In the genomic region with DNA sequence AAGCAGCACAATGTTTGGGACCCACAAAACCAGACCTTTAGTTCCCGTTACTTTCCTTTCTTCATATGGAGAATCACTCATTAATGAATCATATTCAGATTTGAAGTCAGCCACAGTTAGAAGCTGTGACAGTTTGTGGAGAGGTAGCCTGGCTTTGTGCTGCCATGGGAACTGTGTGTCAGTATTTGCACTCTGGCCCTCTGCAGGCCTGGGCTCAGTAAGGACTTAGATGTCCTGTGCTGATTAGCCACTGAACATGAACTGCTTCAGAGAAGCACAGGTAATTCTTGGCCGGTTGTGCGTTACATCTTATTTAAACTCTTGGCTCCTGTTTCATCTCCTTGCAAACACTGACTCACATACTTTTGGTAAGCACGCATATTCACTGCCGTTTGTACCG, we compare ENCODE assay signal across 20 mouse cellular contexts. TPM values are rescaled to one million over a fixed set of nuclear protein-coding genes. Genes with fewer than 3 reads are reported as not detected.
DNase-seq lines count a peak whose midpoint lies in the region; ATAC-seq and TF ChIP-seq lines count a peak whose summit lies in the region.
"Had no signal": no experiment of that assay in that cellular context is flagged by ENCODE, and none has a peak within 500 bp of the region (broad histone marks: within the 10 kb centered on the region; RNA-seq: fewer than 3 reads in every experiment).

No protein-coding gene starts in this region.

- no peak for DNase-seq in kidney, adult 11 months
- DNase-seq in lung, adult 2 months: no peak
- peak; percentile 12 for DNase-seq in kidney, postnatal 14 days
- DNase-seq: adrenal gland, adult 8-10 months; adrenal gland, postnatal 36 days; cerebellum, adult 11 months; cerebellum, adult 8-10 months; embryo, embryonic 11 days; gastrocnemius, postnatal 14 days; heart, adult 2 months; heart, postnatal 14 days had no signal

- no peaks in the 10 kb centered on the region for H3K36me3 ChIP-seq in kidney, embryonic 14.5 days (ENCODE audit: control insufficient read depth, insufficient read depth, low read length)
- H3K36me3 ChIP-seq in lung, embryonic 16.5 days (ENCODE audit: control insufficient read depth, insufficient read depth, low read length): no peaks in the 10 kb centered on the region
- no peaks in the 10 kb centered on the region for H3K36me3 ChIP-seq in intestine, embryonic 16.5 days (ENCODE audit: control insufficient read depth, insufficient read depth, low read length)
- H3K36me3 ChIP-seq: embryonic facial prominence, embryonic 15.5 days; forebrain, embryonic 15.5 days; heart, embryonic 15.5 days had no signal

- no peak overlapping the region for H3K4me2 ChIP-seq in kidney, embryonic 14.5 days (replicated peaks; ENCODE audit: low read depth, low read length)
- H3K4me2 ChIP-seq in lung, embryonic 16.5 days (ENCODE audit: low read depth, low read length): no peak overlapping the region
- no peak overlapping the region for H3K4me2 ChIP-seq in intestine, embryonic 16.5 days (ENCODE audit: low read depth, low read length)
- H3K4me2 ChIP-seq: embryonic facial prominence, embryonic 15.5 days; forebrain, embryonic 15.5 days; heart, embryonic 11.5 days; heart, embryonic 15.5 days; hindbrain, embryonic 14.5 days had no signal

- no peak overlapping the region for H3K9ac ChIP-seq in kidney, embryonic 14.5 days (ENCODE audit: low read depth, low read length)
- H3K9ac ChIP-seq in lung, embryonic 16.5 days (ENCODE audit: low read length): no peak overlapping the region
- no peak overlapping the region for H3K9ac ChIP-seq in intestine, embryonic 16.5 days (ENCODE audit: low read depth, low read length)
- H3K9ac ChIP-seq: embryonic facial prominence, embryonic 15.5 days; forebrain, embryonic 15.5 days; heart, embryonic 15.5 days; hindbrain, embryonic 14.5 days had no signal

- no peak overlapping the region for H3K27ac ChIP-seq in kidney, embryonic 14.5 days (ENCODE audit: low read depth, low read length)
- no peak overlapping the region for H3K27ac ChIP-seq in lung, embryonic 16.5 days (ENCODE audit: low read length)
- peak overlapping the region; percentile 71 for H3K27ac ChIP-seq in bone marrow macrophage, adult 2 months (ENCODE audit: insufficient read depth, low read depth, low read length)
- no peak overlapping the region for H3K27ac ChIP-seq in intestine, embryonic 16.5 days (ENCODE audit: low read length)
- H3K27ac ChIP-seq: embryonic facial prominence, embryonic 15.5 days; forebrain, embryonic 15.5 days; heart, adult 2 months; heart, embryonic 15.5 days; hindbrain, embryonic 14.5 days had no signal

- H3K4me1 ChIP-seq in kidney, embryonic 14.5 days (ENCODE audit: control insufficient read depth, insufficient read depth, low read length): peaks cover 9% of the 10 kb centered on the region; the same call in 1 of the 2 replicates
- peaks cover 6% of the 10 kb centered on the region; the same call in 1 of the 2 replicates for H3K4me1 ChIP-seq in lung, embryonic 16.5 days (replicated peaks; ENCODE audit: control insufficient read depth, insufficient read depth, low read length)
- H3K4me1 ChIP-seq in lung, adult 2 months (ENCODE audit: control insufficient read depth, insufficient read depth, low read length): no peaks in the 10 kb centered on the region
- H3K4me1 ChIP-seq in bone marrow macrophage, adult 2 months (ENCODE audit: control insufficient read depth, insufficient read depth, low read length): peaks cover 32% of the 10 kb centered on the region
- no peaks in the 10 kb centered on the region for H3K4me1 ChIP-seq in intestine, embryonic 16.5 days (ENCODE audit: control insufficient read depth, insufficient read depth, low read length)
- H3K4me1 ChIP-seq: forebrain, embryonic 15.5 days; heart, embryonic 15.5 days had no signal

- H3K9me3 ChIP-seq in kidney, embryonic 14.5 days (ENCODE audit: control insufficient read depth, low read length): no peaks in the 10 kb centered on the region
- no peaks in the 10 kb centered on the region for H3K9me3 ChIP-seq in lung, embryonic 16.5 days (ENCODE audit: control insufficient read depth, low read length)
- H3K9me3 ChIP-seq in intestine, embryonic 16.5 days (ENCODE audit: control insufficient read depth, low read length): no peaks in the 10 kb centered on the region
- H3K9me3 ChIP-seq: embryonic facial prominence, embryonic 15.5 days; forebrain, embryonic 15.5 days; heart, embryonic 15.5 days had no signal

- TF ChIP-seq POLR2A in lung, adult 2 months (IDR thresholded peaks at IDR 0.05; ENCODE audit: borderline replicate concordance, extremely low read depth, low read depth, low read length): no peak
- no peak for TF ChIP-seq POLR2A in bone marrow macrophage, adult 2 months (IDR thresholded peaks at IDR 0.05; ENCODE audit: borderline replicate concordance, low read depth, low read length)

- no peak overlapping the region for H3K4me3 ChIP-seq in kidney, embryonic 14.5 days (ENCODE audit: low read length)
- no peak overlapping the region for H3K4me3 ChIP-seq in lung, embryonic 16.5 days (ENCODE audit: low read length)
- H3K4me3 ChIP-seq in lung, adult 2 months (replicated peaks; ENCODE audit: extremely low read depth, low read depth, low read length): no peak overlapping the region
- no peak overlapping the region for H3K4me3 ChIP-seq in bone marrow macrophage, adult 2 months (ENCODE audit: insufficient read depth, low read length)
- no peak overlapping the region for H3K4me3 ChIP-seq in intestine, embryonic 16.5 days (ENCODE audit: low read length)
- H3K4me3 ChIP-seq: embryonic facial prominence, embryonic 15.5 days; forebrain, embryonic 15.5 days; heart, adult 2 months; heart, embryonic 15.5 days had no signal

- 61% methylated on average over 6 of the region's 6 CpGs for WGBS in kidney, embryonic 14.5 days
- 55% methylated on average over 6 of the region's 6 CpGs for WGBS in lung, embryonic 16.5 days
- 68% methylated on average over 6 of the region's 6 CpGs for WGBS in lung, adult 2 months
- 78% methylated on average over 6 of the region's 6 CpGs for WGBS in intestine, embryonic 16.5 days

- no peak for TF ChIP-seq CTCF in lung, adult 2 months (IDR thresholded peaks at IDR 0.05; ENCODE audit: insufficient read depth, low read length)
- no peak for TF ChIP-seq CTCF in bone marrow macrophage, adult 2 months (IDR thresholded peaks at IDR 0.05; ENCODE audit: low read depth, low read length)

- H3K27me3 ChIP-seq in kidney, embryonic 14.5 days (ENCODE audit: control insufficient read depth, insufficient read depth, low read length): no peaks in the 10 kb centered on the region
- no peaks in the 10 kb centered on the region for H3K27me3 ChIP-seq in lung, embryonic 16.5 days (ENCODE audit: control insufficient read depth, insufficient read depth, low read depth, low read length)
- no peaks in the 10 kb centered on the region for H3K27me3 ChIP-seq in intestine, embryonic 16.5 days (replicated peaks; ENCODE audit: control insufficient read depth, insufficient read depth, low read length)
- H3K27me3 ChIP-seq: embryonic facial prominence, embryonic 15.5 days; forebrain, embryonic 15.5 days; heart, embryonic 15.5 days had no signal

- ATAC-seq in kidney, embryonic 14.5 days (ENCODE audit: low FRiP score, low TSS enrichment): 0 out of 2 replicates have a peak, but pooled peaks have one; percentile 62
- peak; percentile 52; the same call in 1 of the 2 replicates for ATAC-seq in lung, embryonic 16.5 days (ENCODE audit: low read depth)
- ATAC-seq in intestine, embryonic 16.5 days: no peak
- ATAC-seq: forebrain, embryonic 15.5 days had no signal

RNA-seq across cellular contexts. Expression of a gene that starts 16.2 kb away (rescaled TPM):
- 28.7 and 37.8 TPM in 2 replicates for polyA plus RNA-seq in kidney, embryonic 14.5 days (2014; fragmentation: Nextera tagmentation; extraction: Ambion mirVana)
- 9.0 and 10.8 TPM in 2 replicates for polyA plus RNA-seq in lung, embryonic 16.5 days (2015; fragmentation: Nextera tagmentation; extraction: Ambion mirVana)
- polyA plus RNA-seq in lung, adult 2 months (2012; rRNA removed): 1.00 and 1.3 TPM in 2 replicates
- polyA plus RNA-seq in bone marrow macrophage, adult 2 months (2012; ENCODE audit: insufficient read depth, insufficient read length, missing spikeins): 0.76 and 0.78 TPM in 2 replicates
- 9.0 and 9.2 TPM in 2 replicates for polyA plus RNA-seq in intestine, embryonic 16.5 days (2015; fragmentation: Nextera tagmentation; extraction: Ambion mirVana)
